Mouse (Mus musculus) activated CD4-positive, CD25-positive, alpha-beta regulatory T cell, adult 4 months (primary cell): ENCODE results near the gene Tsc22d2. TPM values are rescaled to one million over a fixed set of nuclear protein-coding genes. Genes with fewer than 3 reads are reported as not detected.
A peak's percentile ranks its signal among the peaks of the same experiment; 100 is the strongest.

Source experiments
- ATAC-seq: one replicate; pipeline ENCODE4 v1.8.0; 2017
- polyA plus RNA-seq, 2 experiments: library from polyadenylated mRNA; unstranded; fragments of 100-300 nt; shearing (Covaris generic); gene quantifications; one replicate each; pipeline ENCODE4 v1.2.1; 2017

The Tsc22d2 gene
- polyA plus RNA-seq, result 10 to 100 TPM in 1 of 2 experiments, 1 to 10 TPM in 1; 7.4 to 15.1 TPM

GRCm38 (mm10) chr3:58414234-58414938 lies at the start of gene Tsc22d2:
Tsc22d2 (plus strand) TSS chr3:58414715.
- ATAC-seq, result peak; percentile 58

- ATAC-seq, result no peak
These were observed 47.8 kb upstream of the Tsc22d2 start for GRCm38 (mm10) chr3:58366756-58367155.

- no peak for ATAC-seq
These were observed 43.7 kb upstream of the Tsc22d2 start for GRCm38 (mm10) chr3:58370811-58371210.

- ATAC-seq, result no peak
These were observed 42.2 kb upstream of the Tsc22d2 start for GRCm38 (mm10) chr3:58372066-58372904.

GRCm38 (mm10) chr3:58372905-58373208 lies 41.7 kb upstream of the Tsc22d2 start:
- ATAC-seq, result no peak

- no peak for ATAC-seq
These were observed 40.2 kb upstream of the Tsc22d2 start for GRCm38 (mm10) chr3:58374281-58374680.

GRCm38 (mm10) chr3:58376713-58377112 lies 37.8 kb upstream of the Tsc22d2 start:
- ATAC-seq, result no peak

- ATAC-seq, result no peak
These were observed 36.9 kb upstream of the Tsc22d2 start for GRCm38 (mm10) chr3:58377589-58378134.

GRCm38 (mm10) chr3:58382676-58383075 lies 31.8 kb upstream of the Tsc22d2 start:
- ATAC-seq, result no peak

- ATAC-seq, result no peak
These were observed 29.5 kb upstream of the Tsc22d2 start for GRCm38 (mm10) chr3:58385060-58385459.

- no peak for ATAC-seq
These were observed 25.8 kb upstream of the Tsc22d2 start for GRCm38 (mm10) chr3:58388731-58389130.

GRCm38 (mm10) chr3:58398541-58398940 lies 16.0 kb upstream of the Tsc22d2 start:
- no peak for ATAC-seq

- ATAC-seq, result no peak
These were observed 14.6 kb upstream of the Tsc22d2 start for GRCm38 (mm10) chr3:58399931-58400330.

- ATAC-seq, result no peak
These were observed 2.8 kb upstream of the Tsc22d2 start for GRCm38 (mm10) chr3:58411669-58412068.

GRCm38 (mm10) chr3:58413671-58414070 lies 844 bp upstream of the Tsc22d2 start:
- ATAC-seq, result no peak

- ATAC-seq, result peak; percentile 37
These were observed 720 bp downstream of the Tsc22d2 start for GRCm38 (mm10) chr3:58414986-58415883.

GRCm38 (mm10) chr3:58415884-58416725 lies 1.6 kb downstream of the Tsc22d2 start:
- ATAC-seq, result peak; percentile 26

GRCm38 (mm10) chr3:58416726-58417437 lies 2.4 kb downstream of the Tsc22d2 start:
- ATAC-seq, result peak; percentile 26

GRCm38 (mm10) chr3:58418724-58419705 lies 4.5 kb downstream of the Tsc22d2 start:
- no peak for ATAC-seq

GRCm38 (mm10) chr3:58428861-58429260 lies 14.3 kb downstream of the Tsc22d2 start:
- ATAC-seq, result no peak
